Mouse (Mus musculus) inflammation-experienced regulatory T-cells, adult 16 weeks (primary cell): ENCODE data around the gene Pla2g12a. TPM values are rescaled to one million over a fixed set of nuclear protein-coding genes. Genes with fewer than 3 reads are reported as not detected.

ENCODE experiments used
- polyA plus RNA-seq: library from polyadenylated mRNA; unstranded; fragments of 100-300 nt; shearing (Covaris generic); gene quantifications from one replicate; pipeline ENCODE4 v1.2.1, GENCODE M21; 2017

Gene Pla2g12a
- polyA plus RNA-seq, result 1.9 TPM

GRCm38 (mm10) chr3:129878405-129879021 lies at the start of gene Pla2g12a:
Gene Pla2g12a, plus strand, starts transcription at chr3:129878606.

GRCm38 (mm10) chr3:129831035-129831568 lies 47.3 kb upstream of the Pla2g12a start, which contains the start of gene Gar1:
Gene Gar1, minus strand, starts transcription at chr3:129831396.

GRCm38 (mm10) chr3:129835388-129835934 lies 42.9 kb upstream of the Pla2g12a start, which contains the start of gene Cfi:
Gene Cfi, plus strand, starts transcription at chr3:129835884.

GRCm38 (mm10) chr3:129901271-129901809 lies 22.9 kb downstream of the Pla2g12a start, which contains the start of gene Casp6:
Gene Casp6, plus strand, starts transcription at chr3:129901425.

Other genes starting within 250 kb of the Pla2g12a start
- gene Egf, start 123.3 kb upstream of the Pla2g12a start, polyA plus RNA-seq, result 1.4 TPM
- not detected for gene Lrit3, start 74.6 kb upstream of the Pla2g12a start, polyA plus RNA-seq
- not detected for gene Rrh, start 56.0 kb upstream of the Pla2g12a start, polyA plus RNA-seq
- 51.0 TPM for gene Gar1, start 47.2 kb upstream of the Pla2g12a start, polyA plus RNA-seq
- gene Cfi, start 42.7 kb upstream of the Pla2g12a start, polyA plus RNA-seq, result not detected
- gene Casp6, start 22.8 kb downstream of the Pla2g12a start, polyA plus RNA-seq, result 71.4 TPM
- gene Mcub, start 91.6 kb downstream of the Pla2g12a start, polyA plus RNA-seq, result 42.0 TPM
- gene Sec24b, start 182.9 kb downstream of the Pla2g12a start, polyA plus RNA-seq, result 27.7 TPM